Mouse (Mus musculus) erythroblast, embryonic 14.5 days (primary cell): Measurements from ENCODE around the gene Ccdc150. TPM values are rescaled to one million over a fixed set of nuclear protein-coding genes. Genes with fewer than 3 reads are reported as not detected.

ENCODE experiments used
- H3K27me3 ChIP-seq: 2 replicates; pipeline ENCODE4 v1.6.1; 2012; ENCODE audit warnings: inconsistent platforms; ENCODE audit not compliant: control insufficient read depth
- H3K36me3 ChIP-seq: 2 replicates; pipeline ENCODE4 v1.6.1; 2012; ENCODE audit warnings: mild to moderate bottlenecking, inconsistent platforms; ENCODE audit not compliant: control insufficient read depth
- H3K4me1 ChIP-seq: 2 replicates; pipeline ENCODE4 v1.6.1; 2012; ENCODE audit warnings: inconsistent platforms; ENCODE audit not compliant: control insufficient read depth
- H3K4me3 ChIP-seq: replicated peaks from 2 replicates; pipeline ENCODE3; 2012; ENCODE audit warnings: moderate library complexity, mild to moderate bottlenecking, inconsistent platforms
- H3K9me3 ChIP-seq: 2 replicates; pipeline ENCODE4 v1.6.1; 2012; ENCODE audit warnings: low read length, inconsistent platforms, mixed read lengths; ENCODE audit not compliant: control insufficient read depth
- GATA1 ChIP-seq: IDR thresholded peaks from 2 replicates; pipeline ENCODE4 v1.6.1; 2012; ENCODE audit warnings: low read length, inconsistent platforms, mixed read lengths
- TAL1 ChIP-seq: IDR thresholded peaks from 3 replicates; pipeline ENCODE4 v1.6.1; 2012; ENCODE audit warnings: low read length, inconsistent platforms, mixed read lengths
- polyA plus RNA-seq: library from polyadenylated mRNA; stranded (reverse); fragments of >175 nt; gene quantifications from 2 replicates; pipeline ENCODE4 v1.2.3, GENCODE M21; 2012

Gene Ccdc150
- not detected in 2 replicates for polyA plus RNA-seq

GRCm38 (mm10) chr1:54250158-54250866 lies at the start of gene Ccdc150:
Gene Ccdc150 (plus strand): TSS chr1:54250683.
- Histone ChIP-seq H3K36me3 (no peaks in the 10 kb centered on the region), H3K9me3 (no peaks in the 10 kb centered on the region), H3K27me3 (no peaks in the 10 kb centered on the region), H3K4me3 (peak within 1 kb of the TSS; percentile 69), H3K4me1 (peaks cover 14% of the 10 kb centered on the region)
- no peak for TF ChIP-seq GATA1
- no peak for TF ChIP-seq TAL1

DNA sequence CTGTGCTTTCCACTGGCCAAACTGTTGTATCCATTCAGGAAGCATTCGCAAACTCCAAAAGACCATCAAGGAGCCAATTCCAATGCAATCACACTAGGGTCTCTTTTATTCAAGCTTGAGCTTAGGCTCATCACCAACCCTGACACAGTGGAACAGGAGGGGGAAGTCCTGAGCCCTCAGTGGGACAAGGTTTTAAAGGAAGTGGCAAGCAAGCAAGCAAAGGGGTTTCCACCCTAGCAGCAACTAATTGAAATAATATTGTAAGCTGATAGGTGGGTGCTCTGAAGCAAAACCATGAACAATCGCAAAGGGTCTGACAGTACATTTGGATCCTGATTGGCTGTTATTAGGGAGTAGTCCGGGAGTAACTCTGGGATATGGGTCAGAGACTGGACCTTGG lies 30.2 kb upstream of the Ccdc150 start:
- no peaks in the 10 kb centered on the region for H3K27me3 ChIP-seq
- no peaks in the 10 kb centered on the region for H3K9me3 ChIP-seq
- TF ChIP-seq TAL1 (no peak), GATA1 (no peak)

GRCm38 (mm10) chr1:54242722-54243121 lies 7.8 kb upstream of the Ccdc150 start:
- Histone ChIP-seq H3K4me1 (no peaks in the 10 kb centered on the region), H3K9me3 (no peaks in the 10 kb centered on the region), H3K4me3 (no peak overlapping the region), H3K27me3 (no peaks in the 10 kb centered on the region), H3K36me3 (no peaks in the 10 kb centered on the region)
- TF ChIP-seq TAL1 = no peak
- TF ChIP-seq GATA1 = no peak

More for the DNA sequence above, 30.2 kb upstream of the Ccdc150 start:
- Histone ChIP-seq H3K4me1 (no peaks in the 10 kb centered on the region), H3K36me3 (no peaks in the 10 kb centered on the region), H3K4me3 (no peak overlapping the region)

- Histone ChIP-seq H3K4me1 (no peaks in the 10 kb centered on the region), H3K36me3 (no peaks in the 10 kb centered on the region), H3K4me3 (no peak overlapping the region), H3K27me3 (no peaks in the 10 kb centered on the region), H3K9me3 (no peaks in the 10 kb centered on the region)
- TF ChIP-seq GATA1 (no peak), TAL1 (no peak)
These were observed 25.1 kb downstream of the Ccdc150 start for GRCm38 (mm10) chr1:54275552-54275951.

GRCm38 (mm10) chr1:54279628-54280027 lies 29.1 kb downstream of the Ccdc150 start:
- TF ChIP-seq GATA1 = no peak
- TF ChIP-seq TAL1 = no peak
- Histone ChIP-seq H3K36me3 (no peaks in the 10 kb centered on the region), H3K27me3 (no peaks in the 10 kb centered on the region), H3K4me3 (no peak overlapping the region), H3K9me3 (no peaks in the 10 kb centered on the region), H3K4me1 (no peaks in the 10 kb centered on the region)

DNA sequence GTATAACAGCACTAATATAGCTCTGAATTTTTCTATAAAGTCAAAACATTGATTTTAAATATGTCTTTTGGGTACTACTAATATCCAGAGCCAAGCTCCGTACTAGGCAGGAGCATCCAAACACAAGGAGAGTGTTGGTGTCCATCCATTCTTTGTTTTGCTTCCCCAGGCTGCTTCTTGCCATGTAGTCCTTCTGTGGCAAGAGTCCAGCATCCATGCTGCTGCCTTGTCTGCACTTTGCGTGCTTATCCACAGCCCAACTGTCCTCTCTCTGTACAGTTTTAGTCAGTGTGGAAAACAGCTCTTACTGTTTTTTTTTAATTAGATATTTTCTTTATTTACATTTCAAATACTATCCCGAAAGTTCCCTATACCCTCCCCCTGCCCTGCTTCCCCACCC lies 30.2 kb downstream of the Ccdc150 start:
- no peak overlapping the region for H3K4me3 ChIP-seq
- H3K36me3 ChIP-seq = no peaks in the 10 kb centered on the region
- H3K9me3 ChIP-seq = no peaks in the 10 kb centered on the region
- H3K4me1 ChIP-seq = no peaks in the 10 kb centered on the region
- no peaks in the 10 kb centered on the region for H3K27me3 ChIP-seq
- no peak for TF ChIP-seq TAL1
- no peak for TF ChIP-seq GATA1

DNA sequence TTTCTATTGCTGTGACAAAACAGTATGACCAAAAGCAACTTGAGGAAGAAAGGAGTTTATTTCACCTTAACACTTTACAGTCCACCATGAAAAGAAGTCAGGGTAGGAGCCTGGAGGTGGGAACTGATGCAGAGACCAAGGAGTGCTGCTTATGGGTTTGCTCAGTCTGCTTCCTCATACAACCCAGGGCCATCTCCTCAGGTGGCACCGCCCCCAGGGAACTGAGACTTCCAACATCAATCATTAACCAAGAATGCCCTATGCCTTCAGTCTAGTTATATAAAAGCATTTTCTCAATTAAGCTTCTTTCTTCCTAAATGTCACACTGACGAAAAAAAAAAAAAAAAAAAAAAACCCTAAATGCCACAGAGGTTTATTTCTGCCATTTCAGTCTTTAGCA lies 55.9 kb downstream of the Ccdc150 start:
- Histone ChIP-seq H3K36me3 (no peaks in the 10 kb centered on the region), H3K27me3 (no peaks in the 10 kb centered on the region), H3K9me3 (no peaks in the 10 kb centered on the region), H3K4me3 (no peak overlapping the region), H3K4me1 (no peaks in the 10 kb centered on the region)
- TF ChIP-seq TAL1 (no peak), GATA1 (no peak)

- H3K4me3 ChIP-seq = no peak overlapping the region
- H3K9me3 ChIP-seq = peaks cover 24% of the 10 kb centered on the region
- H3K36me3 ChIP-seq = no peaks in the 10 kb centered on the region
- TF ChIP-seq GATA1 (no peak), TAL1 (no peak)
- H3K27me3 ChIP-seq = no peaks in the 10 kb centered on the region
- no peaks in the 10 kb centered on the region for H3K4me1 ChIP-seq
These were observed 76.2 kb downstream of the Ccdc150 start for GRCm38 (mm10) chr1:54326647-54327046.

GRCm38 (mm10) chr1:54327876-54328545 lies 77.5 kb downstream of the Ccdc150 start:
- H3K36me3 ChIP-seq = no peaks in the 10 kb centered on the region
- H3K4me3 ChIP-seq = no peak overlapping the region
- TF ChIP-seq GATA1 (no peak), TAL1 (no peak)
- peaks cover 22% of the 10 kb centered on the region for H3K9me3 ChIP-seq
- no peaks in the 10 kb centered on the region for H3K4me1 ChIP-seq
- no peaks in the 10 kb centered on the region for H3K27me3 ChIP-seq
